Mouse (Mus musculus) midbrain, postnatal 0 days (tissue): ENCODE data around the gene Cav1. TPM values are rescaled to one million over a fixed set of nuclear protein-coding genes. Genes with fewer than 3 reads are reported as not detected.
A peak's percentile ranks its signal among the peaks of the same experiment; 100 is the strongest.

Experiments
- ATAC-seq: fragments of 200-750 bp; cut with Nextera tagmentation; 2 replicates; pipeline ENCODE4 v1.8.0; 2017; ENCODE audit warnings: moderate number of reproducible peaks, mild to moderate bottlenecking, moderate TSS enrichment, moderate library complexity; ENCODE audit not compliant: low FRiP score
- DNase-seq: peaks from one replicate; pipeline ENCODE4 v3.0.0-alpha.2; 2015; ENCODE audit warnings: low spot score
- H3K27ac ChIP-seq: fragments of 300-500 bp; sonication (generic); 2 replicates; pipeline ENCODE4 v1.5.1; 2014; ENCODE audit warnings: low read depth, mild to moderate bottlenecking, low read length, mixed read lengths
- H3K27me3 ChIP-seq: fragments of 300-500 bp; sonication (generic); 2 replicates; pipeline ENCODE4 v1.6.1; 2014; ENCODE audit warnings: low read length, control low read depth, mixed read lengths; ENCODE audit not compliant: insufficient read depth
- H3K36me3 ChIP-seq: fragments of 300-500 bp; sonication (generic); 2 replicates; pipeline ENCODE4 v1.6.1; 2014; ENCODE audit warnings: low read length, control low read depth, mixed read lengths; ENCODE audit not compliant: insufficient read depth
- H3K4me1 ChIP-seq: fragments of 300-500 bp; sonication (generic); 2 replicates; pipeline ENCODE4 v1.6.1; 2014; ENCODE audit warnings: mild to moderate bottlenecking, control low read depth, antibody characterized with exemption, low read length, mixed read lengths; ENCODE audit not compliant: insufficient read depth
- H3K4me2 ChIP-seq: fragments of 300-500 bp; sonication (generic); 2 replicates; pipeline ENCODE4 v1.6.1; 2014; ENCODE audit warnings: low read depth, mild to moderate bottlenecking, low read length, mixed read lengths; ENCODE audit not compliant: poor library complexity, severe bottlenecking
- H3K4me3 ChIP-seq: fragments of 300-500 bp; sonication (generic); 2 replicates; pipeline ENCODE4 v1.5.1; 2014; ENCODE audit warnings: low read depth, mild to moderate bottlenecking, low read length, moderate library complexity
- H3K9ac ChIP-seq: fragments of 300-500 bp; sonication (generic); replicated peaks from 2 replicates; pipeline ENCODE4 v1.6.1; 2014; ENCODE audit warnings: mild to moderate bottlenecking, low read length, moderate library complexity, mixed read lengths; ENCODE audit not compliant: poor library complexity, severe bottlenecking
- H3K9me3 ChIP-seq: fragments of 300-500 bp; sonication (generic); 2 replicates; pipeline ENCODE4 v1.6.1; 2016; ENCODE audit warnings: low read length, control low read depth
- CTCF ChIP-seq: IDR thresholded peaks from 2 replicates; pipeline ENCODE4 v1.5.1; 2016; ENCODE audit warnings: antibody characterized with exemption, mild to moderate bottlenecking
- WGBS: fragments of 180-500 bp; shearing (Covaris S2); extraction: QIAGEN DNeasy Blood & Tissue Kit; methylation state at CpG from one replicate; pipeline ENCODE4 v1.1.7; 2014; 5-methylcytosine and 5-hydroxymethylcytosine counted together
- polyA plus RNA-seq: library from polyadenylated mRNA; unstranded; fragments of >200 nt; fragmentation: Nextera tagmentation; extraction: Ambion mirVana; gene quantifications from 2 replicates; pipeline ENCODE4 v1.2.1, GENCODE M21; 2015
- total RNA-seq: library from RNA; depleted of rRNA; stranded (reverse); fragments of >200 nt; gene quantifications from 2 replicates; pipeline ENCODE4 v1.2.3, GENCODE M21; 2014; rRNA removed

Cav1 gene
- 34.9 and 37.4 TPM in 2 replicates for total RNA-seq
- 19.4 and 19.5 TPM in 2 replicates for polyA plus RNA-seq

- ATAC-seq (peak; percentile 66), DNase-seq (peak; percentile 56)
- peaks cover 14% of the 10 kb centered on the region for H3K27me3 ChIP-seq
- H3K9ac ChIP-seq, result peak within 1 kb of the TSS; percentile 60
- H3K9me3 ChIP-seq, result no peaks in the 10 kb centered on the region
- H3K4me3 ChIP-seq, result peak within 1 kb of the TSS; percentile 52
- no peak for TF ChIP-seq CTCF
- no peak within 1 kb of the TSS for H3K27ac ChIP-seq
- no peaks in the 10 kb centered on the region for H3K36me3 ChIP-seq
- peak within 1 kb of the TSS; percentile 96 for H3K4me2 ChIP-seq
- under 1% methylated on average over 26 of the region's 26 CpGs for WGBS
- 0 out of 2 replicates have a peak, but pooled peaks cover 11% of the 10 kb centered on the region for H3K4me1 ChIP-seq
These were observed at the start of gene Cav1 for GRCm38 (mm10) chr6:17305954-17306601. TSS of gene Cav1 (plus strand) at chr6:17306335.

- DNase-seq (no peak), ATAC-seq (no peak)
- no peak overlapping the region for H3K4me3 ChIP-seq
- H3K4me2 ChIP-seq, result no peak overlapping the region
- H3K4me1 ChIP-seq, result no peaks in the 10 kb centered on the region
- H3K9ac ChIP-seq, result no peak overlapping the region
- TF ChIP-seq CTCF, result no peak
- no peak overlapping the region for H3K27ac ChIP-seq
- no peaks in the 10 kb centered on the region for H3K9me3 ChIP-seq
- no peaks in the 10 kb centered on the region for H3K27me3 ChIP-seq
- 94% methylated on average over 1 of the region's 1 CpGs for WGBS
- H3K36me3 ChIP-seq, result no peaks in the 10 kb centered on the region
These were observed 48.0 kb upstream of the Cav1 start for GRCm38 (mm10) chr6:17258142-17258541.

- H3K9me3 ChIP-seq, result no peaks in the 10 kb centered on the region
- DNase-seq (no peak), ATAC-seq (no peak)
- no peaks in the 10 kb centered on the region for H3K36me3 ChIP-seq
- H3K27ac ChIP-seq, result no peak overlapping the region
- no peak overlapping the region for H3K4me3 ChIP-seq
- no peak overlapping the region for H3K4me2 ChIP-seq
- no peak for TF ChIP-seq CTCF
- H3K4me1 ChIP-seq, result no peaks in the 10 kb centered on the region
- no peak overlapping the region for H3K9ac ChIP-seq
- no peaks in the 10 kb centered on the region for H3K27me3 ChIP-seq
- WGBS, result 87% methylated on average over 1 of the region's 1 CpGs
These were observed 47.2 kb upstream of the Cav1 start for GRCm38 (mm10) chr6:17258911-17259310.

GRCm38 (mm10) chr6:17262786-17263185 lies 43.3 kb upstream of the Cav1 start:
- ATAC-seq (no peak), DNase-seq (no peak)
- Histone ChIP-seq H3K9me3 (no peaks in the 10 kb centered on the region), H3K27ac (no peak overlapping the region), H3K4me2 (no peak overlapping the region), H3K27me3 (no peaks in the 10 kb centered on the region), H3K4me3 (no peak overlapping the region), H3K4me1 (no peaks in the 10 kb centered on the region), H3K36me3 (no peaks in the 10 kb centered on the region), H3K9ac (no peak overlapping the region)
- WGBS, result 60% methylated on average over 2 of the region's 2 CpGs
- TF ChIP-seq CTCF, result no peak

- H3K4me2 ChIP-seq, result no peak overlapping the region
- H3K9ac ChIP-seq, result no peak overlapping the region
- no peak for TF ChIP-seq CTCF
- ATAC-seq, result no peak
- no peaks in the 10 kb centered on the region for H3K9me3 ChIP-seq
- H3K4me3 ChIP-seq, result no peak overlapping the region
- no peaks in the 10 kb centered on the region for H3K27me3 ChIP-seq
- no peaks in the 10 kb centered on the region for H3K4me1 ChIP-seq
- no peak overlapping the region for H3K27ac ChIP-seq
- WGBS, result 80% methylated on average over 4 of the region's 4 CpGs
- DNase-seq, result no peak
- H3K36me3 ChIP-seq, result no peaks in the 10 kb centered on the region
These were observed 41.1 kb upstream of the Cav1 start for GRCm38 (mm10) chr6:17265043-17265442.

GRCm38 (mm10) chr6:17266466-17266865 lies 39.7 kb upstream of the Cav1 start:
- 74% methylated on average over 3 of the region's 3 CpGs for WGBS
- H3K4me1 ChIP-seq, result no peaks in the 10 kb centered on the region
- no peaks in the 10 kb centered on the region for H3K27me3 ChIP-seq
- H3K9me3 ChIP-seq, result no peaks in the 10 kb centered on the region
- DNase-seq (no peak), ATAC-seq (no peak)
- no peak overlapping the region for H3K4me2 ChIP-seq
- H3K27ac ChIP-seq, result no peak overlapping the region
- no peaks in the 10 kb centered on the region for H3K36me3 ChIP-seq
- TF ChIP-seq CTCF, result no peak
- no peak overlapping the region for H3K9ac ChIP-seq
- no peak overlapping the region for H3K4me3 ChIP-seq
